Mouse (Mus musculus) forebrain, embryonic 11.5 days (tissue): Measurements from ENCODE around the gene Asic3. TPM values are rescaled to one million over a fixed set of nuclear protein-coding genes. Genes with fewer than 3 reads are reported as not detected.
A peak's percentile ranks its signal among the peaks of the same experiment; 100 is the strongest.

Experiments
- ATAC-seq: fragments of 200-750 bp; cut with Nextera tagmentation; replicated peaks from 2 replicates; pipeline ENCODE4 v1.8.0; 2017; ENCODE audit warnings: moderate TSS enrichment; ENCODE audit not compliant: low FRiP score
- DNase-seq: peaks from one replicate; pipeline ENCODE4 v3.0.0-alpha.2; 2017; ENCODE audit warnings: low spot score
- H3K27ac ChIP-seq: fragments of 300-500 bp; sonication (generic); 2 replicates; pipeline ENCODE4 v1.5.1; 2014; ENCODE audit warnings: low read depth, low read length
- H3K27me3 ChIP-seq: fragments of 300-500 bp; sonication (generic); 2 replicates; pipeline ENCODE4 v1.6.1; 2014; ENCODE audit warnings: mild to moderate bottlenecking, low read length, mixed read lengths; ENCODE audit not compliant: control insufficient read depth, insufficient read depth
- H3K36me3 ChIP-seq: fragments of 300-500 bp; sonication (generic); 2 replicates; pipeline ENCODE4 v1.6.1; 2014; ENCODE audit warnings: mild to moderate bottlenecking, low read length, moderate library complexity, mixed read lengths; ENCODE audit not compliant: control insufficient read depth, insufficient read depth
- H3K4me1 ChIP-seq: fragments of 300-500 bp; sonication (generic); replicated peaks from 2 replicates; pipeline ENCODE4 v1.6.1; 2014; ENCODE audit warnings: low read length, mixed read lengths; ENCODE audit not compliant: control insufficient read depth, insufficient read depth
- H3K4me2 ChIP-seq: fragments of 300-500 bp; sonication (generic); 2 replicates; pipeline ENCODE4 v1.6.1; 2014; ENCODE audit warnings: low read depth, mild to moderate bottlenecking, low read length, moderate library complexity, mixed read lengths; ENCODE audit not compliant: severe bottlenecking
- H3K4me3 ChIP-seq: fragments of 300-500 bp; sonication (generic); 2 replicates; pipeline ENCODE4 v1.5.1; 2014; ENCODE audit warnings: low read depth, low read length
- H3K9ac ChIP-seq: fragments of 300-500 bp; sonication (generic); 2 replicates; pipeline ENCODE4 v1.6.1; 2014; ENCODE audit warnings: low read length
- H3K9me3 ChIP-seq: fragments of 300-500 bp; sonication (generic); 2 replicates; pipeline ENCODE4 v1.6.1; 2016; ENCODE audit warnings: low read length, mixed read lengths; ENCODE audit not compliant: control insufficient read depth
- WGBS: fragments of 180-500 bp; shearing (Covaris S2); extraction: QIAGEN DNeasy Blood & Tissue Kit; methylation state at CpG from one replicate; pipeline ENCODE4 v1.1.7; 2014; 5-methylcytosine and 5-hydroxymethylcytosine counted together
- polyA plus RNA-seq: library from polyadenylated mRNA; unstranded; fragments of >200 nt; fragmentation: Nextera tagmentation; extraction: Ambion mirVana; gene quantifications from 2 replicates; pipeline ENCODE4 v1.2.1, GENCODE M21; 2014

The Asic3 gene
- polyA plus RNA-seq, 1 experiment from 2014 or later: not detected

DNA sequence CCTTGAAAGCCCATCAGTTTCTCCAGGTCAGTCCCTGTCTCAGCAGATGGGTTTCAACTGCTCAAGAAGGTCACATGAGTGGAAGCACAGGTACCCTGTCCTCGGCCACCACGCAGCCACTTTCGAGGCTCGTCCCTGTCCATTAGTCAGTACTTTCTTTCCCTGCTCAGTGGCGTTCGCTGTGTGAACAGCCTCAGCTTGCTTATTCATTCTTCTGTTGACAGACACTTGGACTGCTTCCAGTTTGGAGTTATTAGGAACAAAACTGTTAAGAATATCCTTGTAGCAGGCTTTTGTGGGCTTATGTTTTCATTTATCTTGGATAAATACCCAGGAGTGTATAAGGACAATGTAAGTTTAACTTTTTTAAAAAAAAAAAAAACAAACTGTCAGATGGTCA, 39.0 kb upstream of the Asic3 start:
- no peaks in the 10 kb centered on the region for H3K36me3 ChIP-seq
- H3K9ac ChIP-seq: no peak overlapping the region
- H3K4me2 ChIP-seq: no peak overlapping the region
- no peaks in the 10 kb centered on the region for H3K4me1 ChIP-seq
- ATAC-seq: no peak
- DNase-seq: no peak
- 79% methylated on average over 6 of the region's 6 CpGs for WGBS
- H3K9me3 ChIP-seq: no peaks in the 10 kb centered on the region
- H3K27me3 ChIP-seq: no peaks in the 10 kb centered on the region
- no peak overlapping the region for H3K4me3 ChIP-seq
- no peak overlapping the region for H3K27ac ChIP-seq

DNA sequence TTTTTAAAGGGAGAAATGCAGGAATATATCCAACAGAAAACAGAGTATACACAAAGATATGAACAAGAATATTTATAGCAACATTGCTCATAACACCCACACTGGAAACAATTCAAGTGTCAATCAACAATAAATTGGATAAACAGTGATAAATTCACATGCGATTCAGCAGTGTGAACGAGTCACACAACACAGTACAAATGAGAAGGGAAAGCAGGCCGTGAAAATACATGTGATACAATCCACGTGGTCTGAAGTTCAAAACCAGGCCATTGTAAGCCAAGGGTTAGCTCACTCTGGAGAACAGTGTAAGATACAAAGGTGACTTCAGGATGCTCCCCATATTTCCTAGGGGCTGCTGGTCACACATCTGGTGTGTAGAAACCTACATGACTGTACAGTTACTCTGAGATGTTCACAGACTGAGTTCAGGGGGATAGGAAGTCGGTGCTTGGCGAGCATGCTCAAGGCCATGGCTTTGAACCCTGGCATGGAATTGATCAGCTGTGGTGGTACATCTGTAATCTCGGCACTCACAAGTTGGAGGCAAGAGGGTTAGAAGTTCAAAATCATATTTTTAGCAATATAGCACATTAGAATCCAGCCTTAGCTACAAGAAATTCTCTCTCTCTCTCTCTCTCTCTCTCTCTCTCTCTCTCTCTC, 38.4 kb upstream of the Asic3 start:
- H3K4me1 ChIP-seq: no peaks in the 10 kb centered on the region
- no peak overlapping the region for H3K27ac ChIP-seq
- WGBS: 85% methylated on average over 7 of the region's 7 CpGs
- H3K4me2 ChIP-seq: no peak overlapping the region
- no peaks in the 10 kb centered on the region for H3K27me3 ChIP-seq
- H3K36me3 ChIP-seq: no peaks in the 10 kb centered on the region
- H3K9me3 ChIP-seq: no peaks in the 10 kb centered on the region
- no peak for DNase-seq
- no peak overlapping the region for H3K9ac ChIP-seq
- no peak overlapping the region for H3K4me3 ChIP-seq
- ATAC-seq: no peak

DNA sequence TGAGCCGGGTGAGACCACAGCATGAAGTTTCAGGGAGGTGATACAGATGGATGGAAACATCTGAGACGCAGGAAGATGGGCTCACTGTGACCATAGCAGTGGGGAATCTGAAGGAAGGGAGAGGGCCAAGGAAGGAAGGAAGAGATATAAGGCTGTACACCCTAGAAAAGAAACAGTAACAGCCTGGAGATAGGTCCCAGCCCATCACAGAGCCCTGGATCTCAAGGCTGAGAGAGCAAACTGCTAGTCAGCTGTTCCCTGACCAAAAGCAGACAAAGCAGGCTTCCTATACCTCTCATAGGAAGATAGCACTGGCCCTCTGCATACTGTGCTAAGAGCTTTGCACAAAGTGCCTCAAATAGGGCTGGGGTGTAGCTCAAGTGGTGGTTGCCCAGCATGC, 34.5 kb upstream of the Asic3 start:
- H3K9ac ChIP-seq: no peak overlapping the region
- H3K9me3 ChIP-seq: no peaks in the 10 kb centered on the region
- no peak overlapping the region for H3K4me3 ChIP-seq
- DNase-seq (no peak), ATAC-seq (no peak)
- H3K36me3 ChIP-seq: no peaks in the 10 kb centered on the region
- H3K27ac ChIP-seq: no peak overlapping the region
- no peaks in the 10 kb centered on the region for H3K27me3 ChIP-seq
- H3K4me2 ChIP-seq: no peak overlapping the region
- WGBS: 77% methylated on average over 2 of the region's 2 CpGs
- peaks cover 6% of the 10 kb centered on the region; the same call in 1 of the 2 replicates for H3K4me1 ChIP-seq

DNA sequence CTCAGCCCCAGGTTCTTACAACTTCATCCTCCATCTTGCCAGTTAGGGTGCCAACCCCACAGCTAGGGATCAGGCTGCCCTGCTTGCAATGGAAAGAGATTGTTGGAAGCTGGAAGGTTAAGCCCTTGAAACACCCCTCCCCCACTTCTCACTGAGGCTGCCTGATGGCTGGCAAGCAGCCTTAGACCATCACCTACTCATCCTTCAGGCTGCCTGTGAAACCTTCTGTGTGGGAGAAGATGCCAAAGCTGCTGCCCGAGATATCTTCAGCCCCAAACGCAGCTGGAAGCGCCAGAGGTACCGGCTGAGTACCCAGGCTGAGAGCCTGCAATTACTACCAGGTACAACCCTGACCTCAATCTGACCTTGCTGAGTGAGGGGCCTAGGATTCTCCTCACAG, 33.7 kb upstream of the Asic3 start:
- DNase-seq: no peak
- Histone ChIP-seq H3K4me2 (no peak overlapping the region), H3K9ac (no peak overlapping the region), H3K9me3 (no peaks in the 10 kb centered on the region), H3K36me3 (no peaks in the 10 kb centered on the region), H3K27ac (no peak overlapping the region), H3K4me3 (no peak overlapping the region), H3K4me1 (peaks cover 6% of the 10 kb centered on the region; the same call in 1 of the 2 replicates), H3K27me3 (no peaks in the 10 kb centered on the region)
- ATAC-seq: no peak
- 80% methylated on average over 4 of the region's 4 CpGs for WGBS

DNA sequence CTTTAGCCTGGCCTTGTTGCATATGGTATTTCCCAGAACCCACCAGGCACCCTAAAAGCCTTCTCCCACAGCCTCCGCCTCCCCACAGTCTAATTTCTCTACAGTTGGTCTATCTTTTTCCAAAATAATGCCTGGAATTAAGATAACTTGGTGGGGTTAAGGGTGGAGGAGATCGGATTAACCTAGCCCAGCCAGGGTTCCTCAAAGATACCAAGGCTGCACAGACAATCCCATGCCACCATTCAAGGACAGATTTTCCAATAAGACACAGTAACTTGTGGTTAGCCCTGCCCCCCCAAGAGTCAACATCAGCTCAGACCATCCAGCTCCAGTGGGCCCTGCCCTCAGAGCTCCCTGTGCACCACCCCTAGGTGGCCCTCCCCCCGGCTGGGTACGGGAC, 32.7 kb upstream of the Asic3 start:
- ATAC-seq (no peak), DNase-seq (no peak)
- Histone ChIP-seq H3K27ac (no peak overlapping the region), H3K9me3 (no peaks in the 10 kb centered on the region), H3K4me1 (peaks cover 6% of the 10 kb centered on the region; the same call in 1 of the 2 replicates), H3K9ac (no peak overlapping the region), H3K4me2 (no peak overlapping the region), H3K27me3 (no peaks in the 10 kb centered on the region), H3K36me3 (no peaks in the 10 kb centered on the region), H3K4me3 (no peak overlapping the region)
- 90% methylated on average over 4 of the region's 4 CpGs for WGBS

DNA sequence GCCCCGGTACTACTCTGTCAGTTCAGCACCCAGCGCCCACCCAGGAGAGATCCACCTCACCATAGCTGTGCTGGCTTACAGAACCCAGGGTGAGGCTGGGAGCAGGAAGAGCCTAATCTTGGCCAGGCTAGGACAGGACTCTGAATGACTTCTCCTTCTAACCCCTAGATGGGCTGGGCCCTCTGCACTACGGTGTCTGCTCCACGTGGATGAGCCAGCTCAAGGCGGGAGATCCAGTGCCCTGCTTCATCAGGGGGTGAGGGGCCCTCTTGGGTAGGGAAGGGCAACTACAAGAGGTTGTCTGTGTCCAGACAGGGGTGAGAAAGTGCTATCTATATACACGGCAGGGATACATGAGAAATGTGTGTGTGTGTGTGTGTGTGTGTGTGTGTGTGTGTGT, 31.7 kb upstream of the Asic3 start:
- ATAC-seq (no peak), DNase-seq (no peak)
- Histone ChIP-seq H3K4me2 (no peak overlapping the region), H3K36me3 (no peaks in the 10 kb centered on the region), H3K9me3 (no peaks in the 10 kb centered on the region), H3K27me3 (peaks cover 8% of the 10 kb centered on the region), H3K4me1 (peaks cover 6% of the 10 kb centered on the region; the same call in 1 of the 2 replicates), H3K27ac (no peak overlapping the region), H3K9ac (no peak overlapping the region), H3K4me3 (no peak overlapping the region)
- 66% methylated on average over 6 of the region's 6 CpGs for WGBS

DNA sequence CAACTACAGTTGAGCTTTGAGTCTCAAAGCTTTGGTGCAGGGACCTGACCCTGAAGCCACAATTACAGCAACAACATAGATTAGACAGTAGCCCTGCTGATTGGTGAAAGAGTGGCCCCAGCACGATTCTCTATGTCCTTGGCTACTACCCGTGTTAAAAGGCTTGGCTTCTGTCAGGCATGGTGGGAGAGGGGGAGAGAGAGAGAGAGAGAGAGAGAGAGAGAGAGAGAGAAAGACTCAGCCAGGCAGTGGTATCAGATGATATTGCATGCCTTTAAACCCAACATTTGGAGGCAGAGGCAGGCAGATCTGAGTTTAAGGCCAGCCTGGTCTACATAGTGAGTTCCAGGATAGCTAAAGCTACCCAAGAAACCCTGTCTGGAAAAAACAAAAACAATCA, 31.2 kb upstream of the Asic3 start:
- Histone ChIP-seq H3K9me3 (no peaks in the 10 kb centered on the region), H3K4me3 (no peak overlapping the region), H3K36me3 (no peaks in the 10 kb centered on the region), H3K27ac (no peak overlapping the region), H3K9ac (no peak overlapping the region), H3K4me2 (no peak overlapping the region), H3K4me1 (peaks cover 6% of the 10 kb centered on the region; the same call in 1 of the 2 replicates), H3K27me3 (peaks cover 13% of the 10 kb centered on the region)
- WGBS: 64% methylated on average over 2 of the region's 2 CpGs
- ATAC-seq (no peak), DNase-seq (no peak)

DNA sequence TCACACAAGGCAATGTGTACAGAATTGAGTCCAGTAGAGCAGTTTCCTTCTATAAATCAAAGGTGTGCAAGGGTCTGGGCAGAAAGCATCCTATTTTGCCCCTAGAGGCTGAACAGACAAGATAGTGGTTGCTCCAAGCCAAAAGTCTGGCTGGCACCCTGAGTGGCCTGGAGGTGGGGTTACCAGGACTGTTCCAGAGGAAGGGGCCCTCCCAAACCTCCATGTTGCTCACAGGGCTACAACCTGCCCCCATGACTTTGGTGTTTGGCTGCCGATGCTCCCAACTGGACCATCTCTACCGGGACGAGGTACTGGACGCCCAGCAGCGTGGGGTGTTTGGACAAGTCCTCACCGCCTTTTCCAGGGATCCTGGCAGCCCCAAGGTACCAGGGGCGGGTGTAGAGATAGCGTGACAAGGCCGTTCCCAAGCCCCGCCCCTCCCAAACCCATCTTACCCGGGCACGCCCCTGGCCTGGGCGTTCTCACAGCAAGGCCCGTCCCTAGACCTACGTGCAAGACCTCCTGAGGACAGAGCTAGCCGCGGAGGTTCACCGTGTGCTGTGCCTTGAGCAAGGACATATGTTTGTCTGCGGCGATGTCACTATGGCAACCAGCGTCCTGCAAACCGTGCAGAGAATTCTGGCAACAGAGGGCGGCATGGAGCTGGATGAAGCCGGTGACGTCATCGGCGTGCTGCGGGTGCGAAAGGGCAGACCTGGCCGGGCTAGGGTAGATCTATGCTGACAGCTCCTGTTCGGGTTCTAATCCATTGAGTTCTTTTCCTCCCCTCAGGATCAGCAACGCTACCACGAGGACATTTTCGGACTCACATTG, 29.9 kb upstream of the Asic3 start:
- DNase-seq (peak; percentile 96), ATAC-seq (peak; percentile 85)
- Histone ChIP-seq H3K27me3 (peaks cover 26% of the 10 kb centered on the region), H3K27ac (no peak overlapping the region), H3K4me1 (peaks cover 12% of the 10 kb centered on the region; the same call in 1 of the 2 replicates), H3K4me2 (peak overlapping the region; percentile 58), H3K9me3 (no peaks in the 10 kb centered on the region), H3K4me3 (peak overlapping the region; percentile 46), H3K36me3 (no peaks in the 10 kb centered on the region), H3K9ac (peak overlapping the region; percentile 51)
- under 1% methylated on average over 34 of the region's 34 CpGs for WGBS
